Mouse (Mus musculus) hindbrain, embryonic 14.5 days (tissue): ENCODE results near the gene Lime1. TPM values are rescaled to one million over a fixed set of nuclear protein-coding genes. Genes with fewer than 3 reads are reported as not detected.
A peak's percentile ranks its signal among the peaks of the same experiment; 100 is the strongest.

Source experiments
- ATAC-seq: fragments of 200-750 bp; cut with Nextera tagmentation; 2 replicates; pipeline ENCODE4 v1.8.0; 2017; ENCODE audit warnings: moderate number of reproducible peaks, mild to moderate bottlenecking, moderate TSS enrichment, moderate library complexity; ENCODE audit not compliant: low FRiP score
- DNase-seq: peaks from one replicate; pipeline ENCODE4 v3.0.0-alpha.2; 2015; ENCODE audit warnings: low spot score
- H3K27ac ChIP-seq: fragments of 300-500 bp; sonication (generic); 2 replicates; pipeline ENCODE4 v1.5.1; 2014; ENCODE audit warnings: mild to moderate bottlenecking, moderate library complexity
- H3K27me3 ChIP-seq: fragments of 300-500 bp; sonication (generic); 2 replicates; pipeline ENCODE4 v1.6.1; 2014; ENCODE audit warnings: mild to moderate bottlenecking, low read length, mixed read lengths; ENCODE audit not compliant: control insufficient read depth, insufficient read depth
- H3K36me3 ChIP-seq: fragments of 300-500 bp; sonication (generic); replicated peaks from 2 replicates; pipeline ENCODE4 v1.6.1; 2014; ENCODE audit not compliant: control insufficient read depth, insufficient read depth
- H3K4me1 ChIP-seq: fragments of 300-500 bp; sonication (generic); replicated peaks from 2 replicates; pipeline ENCODE4 v1.6.1; 2014; ENCODE audit warnings: antibody characterized with exemption, low read length, mixed read lengths; ENCODE audit not compliant: control insufficient read depth, insufficient read depth
- H3K4me2 ChIP-seq: fragments of 300-500 bp; sonication (generic); replicated peaks from 2 replicates; pipeline ENCODE4 v1.6.1; 2014; ENCODE audit warnings: mild to moderate bottlenecking, moderate library complexity
- H3K4me3 ChIP-seq: fragments of 300-500 bp; sonication (generic); replicated peaks from 2 replicates; pipeline ENCODE4 v1.5.1; 2014; ENCODE audit warnings: mild to moderate bottlenecking, low read length
- H3K9ac ChIP-seq: fragments of 300-500 bp; sonication (generic); 2 replicates; pipeline ENCODE4 v1.6.1; 2014
- H3K9me3 ChIP-seq: fragments of 300-500 bp; sonication (generic); 2 replicates; pipeline ENCODE4 v1.6.1; 2016; ENCODE audit warnings: low read length; ENCODE audit not compliant: control insufficient read depth
- WGBS: fragments of 180-500 bp; shearing (Covaris S2); extraction: QIAGEN DNeasy Blood & Tissue Kit; methylation state at CpG from one replicate; pipeline ENCODE4 v1.1.7; 2014; 5-methylcytosine and 5-hydroxymethylcytosine counted together
- polyA plus RNA-seq: library from polyadenylated mRNA; unstranded; fragments of >200 nt; fragmentation: Nextera tagmentation; extraction: Ambion mirVana; gene quantifications from 2 replicates; pipeline ENCODE4 v1.2.1, GENCODE M21; 2014

Gene Lime1
- 39.7 and 47.4 TPM in 2 replicates for polyA plus RNA-seq

DNA sequence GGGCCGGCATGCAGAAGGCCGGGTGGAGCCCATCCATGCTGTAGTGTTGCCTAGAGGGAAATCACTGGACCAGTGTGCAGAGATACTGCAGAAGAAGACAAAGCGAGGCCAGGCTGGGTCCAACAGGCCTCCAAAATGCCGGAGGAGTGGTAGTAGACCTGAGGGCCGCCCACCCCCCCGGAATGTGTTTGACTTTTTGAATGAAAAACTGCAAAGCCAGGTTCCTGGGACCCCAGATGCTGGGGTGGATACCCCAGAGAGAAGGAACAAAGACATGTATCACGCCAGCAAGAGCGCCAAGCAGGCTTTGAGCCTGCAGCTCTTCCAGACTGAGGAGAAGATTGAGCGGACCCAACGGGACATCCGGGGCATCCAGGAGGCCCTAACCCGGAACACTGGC, at the start of gene Lime1:
Gene Lime1 (plus strand): TSS at position 301 of the 400 bp plus-strand sequence.
- Histone ChIP-seq H3K36me3 (peaks cover 60% of the 10 kb centered on the region), H3K4me3 (no peak within 1 kb of the TSS), H3K27me3 (no peaks in the 10 kb centered on the region), H3K9ac (no peak within 1 kb of the TSS), H3K4me2 (no peak within 1 kb of the TSS), H3K4me1 (no peaks in the 10 kb centered on the region), H3K27ac (no peak within 1 kb of the TSS), H3K9me3 (no peaks in the 10 kb centered on the region)
- WGBS, result 92% methylated on average over 12 of the region's 12 CpGs
- no peak for ATAC-seq
- DNase-seq, result no peak

GRCm38 (mm10) chr2:181332542-181332941, 47.3 kb upstream of the Lime1 start:
- ATAC-seq (no peak), DNase-seq (no peak)
- peaks cover 82% of the 10 kb centered on the region for H3K36me3 ChIP-seq
- no peak overlapping the region for H3K9ac ChIP-seq
- H3K4me2 ChIP-seq, result no peak overlapping the region
- H3K27ac ChIP-seq, result no peak overlapping the region
- H3K9me3 ChIP-seq, result no peaks in the 10 kb centered on the region
- no peak overlapping the region for H3K4me3 ChIP-seq
- no peaks in the 10 kb centered on the region for H3K27me3 ChIP-seq
- no peaks in the 10 kb centered on the region for H3K4me1 ChIP-seq

DNA sequence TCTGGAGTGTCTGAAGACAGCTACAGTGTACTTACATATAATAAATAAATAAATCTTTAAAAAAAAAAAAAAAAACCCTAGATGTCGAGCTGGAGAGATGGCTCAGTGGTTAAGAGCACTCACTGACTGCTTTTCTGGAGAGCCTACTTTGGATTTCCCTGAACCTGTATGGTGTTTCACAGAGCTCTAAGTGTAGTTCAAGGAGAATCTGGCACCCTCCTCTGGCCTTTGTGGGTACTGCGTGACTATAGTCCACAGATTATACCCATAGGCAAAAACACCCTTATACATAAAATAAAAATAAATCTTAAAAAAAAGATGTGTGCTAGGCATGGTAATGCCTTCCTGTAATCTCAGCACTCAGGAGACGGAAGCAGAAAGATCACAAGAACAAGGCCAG, 45.9 kb upstream of the Lime1 start:
- ATAC-seq (no peak), DNase-seq (peak; percentile 77)
- Histone ChIP-seq H3K4me2 (no peak overlapping the region), H3K27me3 (no peaks in the 10 kb centered on the region), H3K9me3 (no peaks in the 10 kb centered on the region), H3K27ac (no peak overlapping the region), H3K9ac (no peak overlapping the region), H3K36me3 (peaks cover 86% of the 10 kb centered on the region), H3K4me3 (no peak overlapping the region), H3K4me1 (no peaks in the 10 kb centered on the region)
- WGBS, result 58% methylated on average over 3 of the region's 3 CpGs

DNA sequence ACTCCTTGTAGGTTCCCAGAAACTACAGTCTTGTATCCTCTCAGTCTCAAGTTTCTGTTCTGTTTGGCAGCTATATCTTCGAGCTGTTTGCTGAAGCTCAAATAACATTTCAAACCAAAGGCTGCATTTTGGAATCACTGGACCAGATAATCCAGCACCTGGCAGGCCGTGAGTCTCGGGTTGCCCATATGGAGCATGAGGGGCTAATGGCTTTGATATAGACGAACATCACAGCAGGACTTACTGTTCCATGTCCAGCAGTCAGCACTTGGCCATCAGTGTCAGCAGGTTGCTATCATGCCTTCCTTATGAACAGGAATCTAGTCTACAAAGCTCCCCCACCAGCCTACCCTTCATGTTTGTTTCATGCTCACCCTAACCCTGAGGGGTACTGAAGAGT, 39.5 kb upstream of the Lime1 start:
- no peak for ATAC-seq
- Histone ChIP-seq H3K4me2 (no peak overlapping the region), H3K9ac (no peak overlapping the region), H3K4me1 (no peaks in the 10 kb centered on the region), H3K9me3 (no peaks in the 10 kb centered on the region), H3K4me3 (no peak overlapping the region), H3K36me3 (peaks cover 84% of the 10 kb centered on the region), H3K27ac (no peak overlapping the region), H3K27me3 (no peaks in the 10 kb centered on the region)
- no peak for DNase-seq
- 82% methylated on average over 4 of the region's 4 CpGs for WGBS

DNA sequence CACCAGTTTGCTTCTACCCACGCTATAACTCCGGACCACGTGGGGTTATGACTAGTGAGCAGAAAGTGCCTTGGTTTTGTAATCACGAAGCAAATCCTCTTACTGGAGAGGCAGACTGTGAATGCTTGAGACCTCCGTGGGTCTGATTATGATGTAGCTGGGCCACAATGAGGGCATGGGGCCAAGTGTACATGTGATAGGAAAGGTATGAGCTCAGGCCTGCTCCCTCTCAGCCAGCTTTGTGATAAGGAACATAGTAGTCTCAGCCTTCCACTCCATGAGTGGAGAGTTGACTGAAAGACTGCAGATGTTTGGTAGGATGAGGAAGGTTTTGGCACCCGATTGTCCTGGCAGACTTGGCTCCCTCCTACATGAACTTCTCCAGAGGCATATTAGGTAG, 37.1 kb upstream of the Lime1 start:
- DNase-seq, result no peak
- 95% methylated on average over 6 of the region's 6 CpGs for WGBS
- H3K36me3 ChIP-seq, result peaks cover 82% of the 10 kb centered on the region
- no peaks in the 10 kb centered on the region for H3K27me3 ChIP-seq
- no peak overlapping the region for H3K9ac ChIP-seq
- no peak overlapping the region for H3K4me2 ChIP-seq
- no peaks in the 10 kb centered on the region for H3K9me3 ChIP-seq
- no peak for ATAC-seq
- no peak overlapping the region for H3K4me3 ChIP-seq
- no peaks in the 10 kb centered on the region for H3K4me1 ChIP-seq
- H3K27ac ChIP-seq, result no peak overlapping the region

GRCm38 (mm10) chr2:181356780-181357179, 23.1 kb upstream of the Lime1 start:
- Histone ChIP-seq H3K4me1 (no peaks in the 10 kb centered on the region), H3K9me3 (no peaks in the 10 kb centered on the region), H3K9ac (no peak overlapping the region), H3K27ac (no peak overlapping the region), H3K4me3 (no peak overlapping the region), H3K27me3 (no peaks in the 10 kb centered on the region), H3K4me2 (no peak overlapping the region), H3K36me3 (peaks cover 94% of the 10 kb centered on the region)
- 82% methylated on average over 3 of the region's 3 CpGs for WGBS
- DNase-seq, result no peak
- no peak for ATAC-seq

DNA sequence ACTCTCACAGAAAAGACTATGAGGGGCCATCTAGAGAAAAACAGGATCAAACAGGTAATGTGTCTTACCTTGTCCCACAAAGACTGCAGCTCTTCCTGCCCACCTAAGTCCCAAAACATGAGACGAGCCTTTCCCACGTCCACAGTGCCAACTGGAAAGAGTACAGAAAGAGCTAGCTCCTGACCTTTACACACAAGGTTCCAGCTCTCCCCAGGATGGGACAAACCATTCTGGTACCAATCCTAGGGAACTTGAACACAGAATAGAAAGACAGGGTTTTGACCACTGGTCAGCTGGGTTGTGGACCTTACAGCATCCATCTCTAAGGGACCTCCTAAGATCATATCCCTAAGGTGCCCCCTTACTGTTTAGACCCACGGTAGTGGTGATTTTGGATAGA, 15.9 kb upstream of the Lime1 start:
- Histone ChIP-seq H3K4me2 (peak overlapping the region; percentile 94), H3K36me3 (peaks cover 42% of the 10 kb centered on the region), H3K27ac (no peak overlapping the region), H3K4me3 (peak overlapping the region; percentile 90), H3K4me1 (peaks cover 35% of the 10 kb centered on the region), H3K9ac (peak overlapping the region; percentile 94), H3K27me3 (no peaks in the 10 kb centered on the region), H3K9me3 (no peaks in the 10 kb centered on the region)
- WGBS, result 79% methylated on average over 3 of the region's 3 CpGs
- no peak for ATAC-seq
- no peak for DNase-seq

DNA sequence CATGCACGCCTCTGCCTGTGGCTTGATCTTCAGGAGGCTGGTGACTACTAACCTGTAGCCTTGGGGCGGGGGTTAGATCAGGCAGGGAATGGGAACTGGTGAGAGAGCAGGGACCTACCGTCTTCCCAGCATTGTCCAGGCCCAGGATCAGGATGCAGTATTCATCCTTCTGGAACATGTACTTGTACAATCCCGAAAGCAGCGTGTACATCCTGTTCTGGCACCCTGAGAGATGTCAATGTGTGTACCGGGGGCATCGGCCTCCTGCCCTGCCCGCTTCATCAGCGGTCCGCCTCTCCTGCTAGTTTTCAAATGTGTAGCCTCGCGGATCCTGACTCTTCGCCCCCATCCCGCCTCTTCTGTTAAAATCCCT, 15.4 kb upstream of the Lime1 start:
- Histone ChIP-seq H3K4me2 (peak overlapping the region; percentile 94), H3K9ac (peak overlapping the region; percentile 94), H3K9me3 (no peaks in the 10 kb centered on the region), H3K27me3 (no peaks in the 10 kb centered on the region), H3K36me3 (peaks cover 37% of the 10 kb centered on the region), H3K4me3 (peak overlapping the region; percentile 90), H3K4me1 (peaks cover 35% of the 10 kb centered on the region), H3K27ac (peak overlapping the region; percentile 91)
- DNase-seq, result no peak
- WGBS, result 14% methylated on average over 14 of the region's 14 CpGs
- ATAC-seq, result no peak

GRCm38 (mm10) chr2:181364860-181365596, 14.8 kb upstream of the Lime1 start, which contains the start of the genes Zgpat and Arfrp1:
Gene Zgpat, plus strand, starts transcription at chr2:181364928.
Gene Arfrp1, minus strand, starts transcription at chr2:181365404.
- peak; percentile 92 for ATAC-seq
- H3K9me3 ChIP-seq, result no peaks in the 10 kb centered on the region
- H3K9ac ChIP-seq, result peak within 1 kb of the TSS; percentile 94
- peak within 1 kb of the TSS; percentile 94 for H3K4me2 ChIP-seq
- under 1% methylated on average over 70 of the region's 71 CpGs for WGBS
- DNase-seq, result peak; percentile 85
- peak within 1 kb of the TSS; percentile 90 for H3K4me3 ChIP-seq
- no peaks in the 10 kb centered on the region for H3K27me3 ChIP-seq
- H3K36me3 ChIP-seq, result peaks cover 35% of the 10 kb centered on the region
- H3K27ac ChIP-seq, result peak within 1 kb of the TSS; percentile 91
- peaks cover 35% of the 10 kb centered on the region for H3K4me1 ChIP-seq
